In genomic region chr8:64691591-64692401, GRCm38 (mm10) we compare ENCODE assay signal across 8 mouse cellular contexts. TPM values are rescaled to one million over a fixed set of nuclear protein-coding genes. Genes with fewer than 3 reads are reported as not detected.
A peak's percentile ranks its signal among the peaks of the same experiment; 100 is the strongest.
DNase-seq lines count a peak whose midpoint lies in the region; ATAC-seq lines count a peak whose summit lies in the region.

No protein-coding gene starts in this region.

- H3K36me3 ChIP-seq in kidney, embryonic 16.5 days (ENCODE audit: insufficient read depth, low read length) = no peaks in the 10 kb centered on the region
- no peaks in the 10 kb centered on the region for H3K36me3 ChIP-seq in forebrain, embryonic 15.5 days
- no peaks in the 10 kb centered on the region for H3K36me3 ChIP-seq in midbrain, embryonic 11.5 days (ENCODE audit: control insufficient read depth, insufficient read depth, low read length)

- H3K4me3 ChIP-seq in kidney, embryonic 16.5 days (ENCODE audit: low read length) = peak overlapping the region; percentile 66
- H3K4me3 ChIP-seq in brown adipose tissue, adult 24 weeks (ENCODE audit: insufficient read depth, low read depth, low read length) = peak overlapping the region; percentile 49
- H3K4me3 ChIP-seq in forebrain, embryonic 15.5 days = peak overlapping the region; percentile 70
- H3K4me3 ChIP-seq in midbrain, embryonic 11.5 days (ENCODE audit: low read depth, low read length) = peak overlapping the region; percentile 75

- H3K27me3 ChIP-seq in kidney, embryonic 16.5 days (ENCODE audit: insufficient read depth, low read length) = no peaks in the 10 kb centered on the region
- no peaks in the 10 kb centered on the region for H3K27me3 ChIP-seq in forebrain, embryonic 15.5 days
- no peaks in the 10 kb centered on the region for H3K27me3 ChIP-seq in midbrain, embryonic 11.5 days (ENCODE audit: control insufficient read depth, insufficient read depth, low read length)

- H3K4me2 ChIP-seq in kidney, embryonic 16.5 days (replicated peaks; ENCODE audit: low read depth, low read length) = peak overlapping the region; percentile 93
- peak overlapping the region; percentile 56 for H3K4me2 ChIP-seq in forebrain, embryonic 15.5 days (replicated peaks)
- H3K4me2 ChIP-seq in midbrain, embryonic 11.5 days = peak overlapping the region; percentile 64

- peak overlapping the region; percentile 76 for H3K9ac ChIP-seq in kidney, embryonic 16.5 days (replicated peaks; ENCODE audit: low read length)
- peak overlapping the region; percentile 93 for H3K9ac ChIP-seq in forebrain, embryonic 15.5 days (replicated peaks)
- peak overlapping the region; percentile 96 for H3K9ac ChIP-seq in midbrain, embryonic 11.5 days (ENCODE audit: low read length)

- no peak for ATAC-seq in kidney, embryonic 16.5 days (ENCODE audit: low FRiP score, low TSS enrichment)
- peak; percentile 2; the same call in 1 of the 2 replicates for ATAC-seq in forebrain, embryonic 15.5 days (replicated peaks)
- no peak for ATAC-seq in midbrain, embryonic 11.5 days (ENCODE audit: low FRiP score)
- ATAC-seq in granulocyte monocyte progenitor cell, adult 5-6 weeks (replicated peaks; ENCODE audit: poor library complexity, severe bottlenecking) = no peak

- no peaks in the 10 kb centered on the region for H3K9me3 ChIP-seq in kidney, embryonic 16.5 days (ENCODE audit: low read length)
- no peaks in the 10 kb centered on the region for H3K9me3 ChIP-seq in forebrain, embryonic 15.5 days
- H3K9me3 ChIP-seq in midbrain, embryonic 11.5 days (ENCODE audit: control insufficient read depth, low read length) = no peaks in the 10 kb centered on the region

- H3K27ac ChIP-seq in kidney, embryonic 16.5 days (ENCODE audit: low read length) = no peak overlapping the region
- no peak overlapping the region for H3K27ac ChIP-seq in brown adipose tissue, adult 24 weeks (replicated peaks; ENCODE audit: low read depth, low read length)
- peak overlapping the region; percentile 98 for H3K27ac ChIP-seq in forebrain, embryonic 15.5 days (replicated peaks)
- H3K27ac ChIP-seq in midbrain, embryonic 11.5 days (ENCODE audit: low read depth, low read length) = peak overlapping the region; percentile 97

- WGBS in kidney, embryonic 16.5 days = 17% methylated on average over 16 of the region's 16 CpGs
- WGBS in forebrain, embryonic 15.5 days = 3% methylated on average over 16 of the region's 16 CpGs
- 7% methylated on average over 16 of the region's 16 CpGs for WGBS in midbrain, embryonic 11.5 days

- DNase-seq in kidney, adult 8-10 months = no peak
- peak; percentile 94 for DNase-seq in midbrain, embryonic 11.5 days (ENCODE audit: low spot score, missing footprints)
- DNase-seq in spleen, postnatal 36 days (ENCODE audit: low spot score in 2 of 2) = no peak
- DNase-seq in adrenal gland, postnatal 25 days = no peak

- H3K4me1 ChIP-seq in kidney, embryonic 16.5 days (ENCODE audit: insufficient read depth, low read length) = 0 out of 2 replicates have a peak, but pooled peaks cover 7% of the 10 kb centered on the region
- peaks cover 3% of the 10 kb centered on the region; the same call in 1 of the 2 replicates for H3K4me1 ChIP-seq in brown adipose tissue, adult 24 weeks (ENCODE audit: control insufficient read depth, insufficient read depth, insufficient read length, low read length)
- H3K4me1 ChIP-seq in forebrain, embryonic 15.5 days = peaks cover 41% of the 10 kb centered on the region
- H3K4me1 ChIP-seq in midbrain, embryonic 11.5 days (ENCODE audit: control insufficient read depth, insufficient read depth, low read length) = peaks cover 6% of the 10 kb centered on the region

RNA-seq across cellular contexts. Expression of gene Cpe, which starts 1.1 kb away (rescaled TPM):
- 66.8 and 67.6 TPM in 2 replicates for polyA plus RNA-seq in kidney, embryonic 16.5 days (2015; fragmentation: Nextera tagmentation; extraction: Ambion mirVana)
- polyA plus RNA-seq in brown adipose tissue, adult 24 weeks (2012; ENCODE audit: insufficient read depth, insufficient read length, missing spikeins) = 16.1 and 20.4 TPM in 2 replicates
- polyA plus RNA-seq in forebrain, embryonic 15.5 days (2015; fragmentation: Nextera tagmentation; extraction: Ambion mirVana) = 444 and 498 TPM in 2 replicates
- 356 and 390 TPM in 2 replicates for polyA plus RNA-seq in midbrain, embryonic 11.5 days (2014; fragmentation: Nextera tagmentation; extraction: Ambion mirVana)
- total RNA-seq in granulocyte monocyte progenitor cell, adult 5-6 weeks (2014; fragmentation: Nextera tagmentation) = not detected in 2 replicates
- not detected in 2 replicates for total RNA-seq in granulocyte monocyte progenitor cell, adult 5-6 weeks (2017)
- 645 and 671 TPM in 2 replicates for total RNA-seq in adrenal gland, postnatal 25 days (2021)

RNA-seq across cellular contexts. Expression of gene Msmo1, which starts 41.8 kb away (rescaled TPM):
- 73.8 and 82.0 TPM in 2 replicates for polyA plus RNA-seq in kidney, embryonic 16.5 days (2015; fragmentation: Nextera tagmentation; extraction: Ambion mirVana)
- polyA plus RNA-seq in brown adipose tissue, adult 24 weeks (2012; ENCODE audit: insufficient read depth, insufficient read length, missing spikeins) = 26.9 and 48.0 TPM in 2 replicates
- 130 and 142 TPM in 2 replicates for polyA plus RNA-seq in forebrain, embryonic 15.5 days (2015; fragmentation: Nextera tagmentation; extraction: Ambion mirVana)
- polyA plus RNA-seq in midbrain, embryonic 11.5 days (2014; fragmentation: Nextera tagmentation; extraction: Ambion mirVana) = 246 and 263 TPM in 2 replicates
- total RNA-seq in granulocyte monocyte progenitor cell, adult 5-6 weeks (2014; fragmentation: Nextera tagmentation) = 14.6 and 18.3 TPM in 2 replicates
- total RNA-seq in granulocyte monocyte progenitor cell, adult 5-6 weeks (2017) = 35.1 and 50.0 TPM in 2 replicates
- total RNA-seq in adrenal gland, postnatal 25 days (2021) = 398 and 532 TPM in 2 replicates

Comparison
In these comparisons a context has a peak if more than half of its experiments do, and no peak if none do; other contexts are left out.
1. H3K27ac ChIP-seq: peak in forebrain, embryonic 15.5 days (single experiment) and midbrain, embryonic 11.5 days (single experiment); none in kidney, embryonic 16.5 days (single experiment) and brown adipose tissue, adult 24 weeks (single experiment).
2. Peak in every context shown above with its lines, with median percentiles within 50 percentile points of each other: H3K4me2 ChIP-seq, H3K4me3 ChIP-seq and H3K9ac ChIP-seq.